Mouse (Mus musculus) megakaryocyte-erythroid progenitor cell, adult 5-6 weeks (primary cell): ENCODE measurements around the gene Msh4. TPM values are rescaled to one million over a fixed set of nuclear protein-coding genes. Genes with fewer than 3 reads are reported as not detected.

Experiments used
- ATAC-seq: replicated peaks from 2 replicates; pipeline ENCODE4 v1.8.0; 2016; ENCODE audit warnings: mild to moderate bottlenecking, inconsistent platforms; ENCODE audit not compliant: severe bottlenecking, poor library complexity, low FRiP score, low TSS enrichment
- total RNA-seq, 2 experiments: library from RNA; stranded (forward) in 1 of 2; stranded (reverse) in 1 of 2; fragments of 200-1000, 215-1000 nt in 1 of 2; fragments of >200 nt in 1 of 2; fragmentation: Nextera tagmentation in 1 of 2; gene quantifications; 2 replicates each; pipeline ENCODE4 v1.2.3; 2014 to 2017

The Msh4 gene
- total RNA-seq (2014; fragmentation: Nextera tagmentation) (0.17 and 0.49 TPM in 2 replicates), total RNA-seq (2017) (not detected in 2 replicates)

- ATAC-seq: peak; percentile 5
Observed at GRCm38 (mm10) chr3:153906136-153906871, at the start of gene Msh4. Gene Msh4 (minus strand): TSS chr3:153906138.

DNA sequence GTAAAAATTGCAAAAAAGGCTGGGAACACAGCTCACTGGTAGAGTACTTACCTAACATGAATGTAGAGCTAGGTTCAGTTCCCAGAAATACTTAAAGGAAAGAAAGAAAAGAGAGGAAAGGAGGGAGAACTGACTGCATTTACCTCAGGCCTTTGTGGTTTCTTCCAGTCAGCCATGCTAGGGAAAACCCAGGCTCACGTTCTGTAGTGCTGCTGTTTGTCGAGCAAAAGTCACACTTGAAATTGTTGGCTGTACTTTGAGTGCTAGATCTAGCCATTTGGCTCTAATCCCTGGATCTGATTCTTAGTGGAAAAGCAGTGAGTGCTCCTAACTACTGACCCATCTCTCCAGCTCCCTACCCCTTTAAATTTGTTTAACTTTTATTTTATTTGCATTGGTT lies 42.2 kb upstream of the Msh4 start:
- no peak for ATAC-seq

DNA sequence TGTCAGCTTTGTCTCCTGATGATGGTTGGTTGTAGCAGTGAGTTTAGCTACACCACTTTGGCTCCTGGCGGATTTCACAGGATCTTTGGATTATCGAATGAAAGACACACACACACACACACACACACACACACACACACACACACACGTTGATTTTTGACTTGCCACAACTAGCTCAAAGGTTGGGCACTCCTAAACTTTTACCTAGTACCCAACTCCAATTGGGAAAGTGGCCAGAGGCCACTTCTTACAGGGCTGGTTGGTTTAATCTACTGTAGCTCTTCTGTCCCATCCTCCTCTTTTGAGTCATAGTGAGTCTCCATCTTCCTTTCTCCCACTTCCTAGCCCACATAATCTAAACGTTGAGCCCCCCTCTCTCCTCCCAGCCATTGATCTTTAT lies 41.3 kb upstream of the Msh4 start:
- no peak for ATAC-seq

DNA sequence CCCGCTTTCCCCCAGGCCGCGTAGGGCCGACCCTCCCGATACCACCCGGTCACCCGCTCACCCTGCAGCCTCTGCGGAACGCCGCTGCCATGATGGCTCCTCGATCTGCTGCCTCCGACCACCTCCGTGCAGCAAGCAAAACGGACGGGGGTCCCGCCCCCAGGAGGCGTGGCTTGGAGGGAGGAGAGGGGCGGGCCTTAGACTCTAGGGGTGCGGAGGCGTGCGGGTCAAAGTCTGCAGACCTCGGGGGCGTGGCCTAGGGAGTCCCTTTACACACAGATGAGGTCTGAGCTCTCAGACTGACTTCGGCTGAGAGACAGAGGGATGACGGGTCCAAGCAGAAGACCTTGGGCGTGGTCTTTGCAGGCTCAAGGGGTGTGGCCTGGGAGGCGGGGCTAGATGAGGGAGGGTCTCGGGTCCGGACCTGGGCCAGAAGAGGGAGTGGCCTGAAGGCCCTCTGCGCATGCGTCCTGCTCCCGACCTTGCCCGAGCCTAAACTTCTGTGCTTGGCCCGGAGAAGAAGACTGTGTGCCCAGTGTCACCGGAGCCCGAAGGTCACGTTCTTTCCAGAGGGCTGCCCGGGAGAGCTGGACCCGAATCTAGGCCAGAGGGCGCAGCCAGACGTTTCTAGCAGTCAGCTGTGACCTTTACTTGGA lies 38.5 kb upstream of the Msh4 start, which contains the start of gene Acadm:
Acadm (minus strand) TSS at position 298 of the 656 bp plus-strand sequence.
- peak; percentile 92 for ATAC-seq

GRCm38 (mm10) chr3:153943901-153944334 lies 38.0 kb upstream of the Msh4 start:
- ATAC-seq: peak; percentile 54

DNA sequence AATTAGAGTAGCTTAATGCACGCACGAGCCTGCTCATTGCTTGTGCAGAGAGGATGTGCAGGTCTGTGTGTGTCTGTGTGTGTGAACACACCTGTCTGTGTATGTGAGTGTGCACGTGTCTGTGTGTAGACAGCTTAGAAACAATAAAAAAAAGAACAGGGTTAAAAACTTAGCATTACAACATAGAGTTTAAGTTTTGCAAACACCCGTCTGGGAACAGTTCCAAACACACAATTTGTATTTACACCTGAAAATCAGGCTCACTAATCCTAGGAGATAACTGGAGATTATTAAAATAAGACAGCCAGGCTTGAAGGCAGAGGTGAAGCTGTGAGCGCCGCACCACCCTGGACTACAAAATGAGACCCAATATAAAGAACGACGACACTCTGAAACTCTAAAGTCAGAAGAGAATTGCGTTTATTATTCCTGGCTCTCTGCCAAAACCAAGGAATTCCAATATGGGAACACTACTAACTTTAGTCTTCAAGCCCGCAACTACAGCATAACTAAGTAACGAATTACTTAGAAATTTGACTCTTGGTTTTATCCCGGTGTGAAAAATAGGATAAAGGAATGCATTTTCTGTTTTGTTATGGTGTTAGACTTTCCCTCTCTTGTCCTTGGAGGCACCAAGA lies 37.2 kb upstream of the Msh4 start:
- ATAC-seq: no peak

DNA sequence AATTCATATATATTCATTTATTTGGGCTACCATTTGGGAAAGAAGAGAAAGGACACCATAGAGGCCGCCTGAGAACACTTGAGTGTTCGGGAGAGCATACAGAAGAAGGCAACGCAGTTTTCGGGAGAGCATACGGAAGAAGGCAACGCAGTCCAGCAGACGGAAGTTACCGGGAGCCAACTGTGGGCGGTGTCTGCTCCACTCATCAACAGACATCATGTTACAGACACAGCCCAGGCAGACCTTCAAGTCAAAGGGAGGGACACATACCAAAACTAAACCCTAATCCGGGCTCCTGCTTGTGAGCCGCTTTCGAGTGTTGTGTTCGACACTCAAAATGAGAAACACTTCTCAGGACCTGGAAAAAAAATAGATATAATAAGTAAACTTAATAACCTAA lies 35.7 kb upstream of the Msh4 start:
- ATAC-seq: no peak

DNA sequence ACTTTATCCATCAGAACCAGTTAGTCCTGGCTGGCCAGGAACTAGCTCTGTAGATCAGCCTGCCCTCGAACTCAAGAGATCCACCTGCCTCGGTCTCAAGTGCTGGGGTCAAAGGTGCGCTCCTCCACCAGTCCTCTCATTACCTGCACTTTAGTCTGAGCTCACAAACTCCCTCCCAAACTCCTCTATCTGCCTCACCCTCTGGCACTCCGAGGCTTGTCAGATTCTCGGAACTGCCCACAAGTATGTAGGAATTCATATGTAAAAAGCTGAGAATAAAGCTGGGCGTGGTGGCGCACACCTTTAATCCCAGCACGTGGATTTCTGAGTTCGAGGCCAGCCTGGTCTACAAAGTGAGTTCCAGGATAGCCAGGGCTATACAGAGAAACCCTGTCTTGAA lies 34.5 kb upstream of the Msh4 start:
- no peak for ATAC-seq

GRCm38 (mm10) chr3:153940021-153940420 lies 34.1 kb upstream of the Msh4 start:
- no peak for ATAC-seq

DNA sequence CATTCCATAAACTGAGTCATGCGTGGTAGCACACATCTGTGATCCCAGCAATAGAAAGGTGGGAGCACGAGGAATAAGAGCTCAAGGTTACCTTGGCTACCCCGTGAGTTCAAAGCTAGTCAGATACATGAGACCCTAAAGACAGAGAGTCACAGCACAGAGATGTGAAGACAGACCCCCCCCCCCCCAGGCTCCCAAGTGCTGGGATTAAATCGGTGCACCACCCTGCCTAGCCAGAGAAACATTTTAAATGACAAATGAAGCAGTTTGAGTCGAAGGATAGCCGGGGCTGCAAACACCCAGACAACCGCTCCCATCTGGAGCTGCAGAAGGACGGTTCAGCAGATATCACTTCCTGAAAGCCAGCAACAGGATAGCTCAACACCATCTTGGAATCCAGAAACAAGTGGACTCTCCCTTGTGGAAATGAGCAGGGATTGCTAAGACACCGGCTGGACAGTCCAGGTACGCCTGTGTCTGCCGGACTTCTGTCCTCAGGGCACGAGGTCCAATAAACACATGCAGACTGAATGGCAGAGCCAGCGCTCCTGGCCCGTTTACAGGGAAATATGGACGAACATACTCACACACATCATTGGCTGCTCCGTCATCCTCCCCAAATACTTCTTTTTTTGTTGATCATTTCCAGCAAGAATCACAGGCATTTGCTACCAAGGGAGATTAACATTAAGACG lies 31.3 kb upstream of the Msh4 start:
- ATAC-seq: no peak

GRCm38 (mm10) chr3:153935878-153936277 lies 29.9 kb upstream of the Msh4 start:
- ATAC-seq: no peak

- no peak for ATAC-seq
Observed at GRCm38 (mm10) chr3:153932461-153932860, 26.5 kb upstream of the Msh4 start.

DNA sequence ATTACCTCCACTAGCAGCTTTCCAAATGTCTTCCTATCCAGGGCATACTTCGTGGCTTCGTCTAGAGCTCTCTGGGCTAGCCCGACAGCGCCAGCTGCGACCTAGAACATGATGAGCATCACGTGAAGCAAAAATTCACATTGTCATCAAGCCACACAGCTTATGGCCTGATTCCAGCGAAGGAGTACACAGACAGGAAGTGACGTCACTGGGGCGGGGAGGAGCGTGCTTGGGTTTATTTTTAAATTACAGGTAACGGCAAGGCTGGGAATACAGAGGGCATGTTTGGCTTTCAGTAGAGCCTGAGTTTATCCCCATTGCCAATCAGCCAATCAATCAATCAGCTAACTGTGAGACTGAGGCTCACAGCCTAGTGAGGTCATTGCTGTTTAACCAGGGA lies 23.6 kb upstream of the Msh4 start:
- ATAC-seq: peak; percentile 79

DNA sequence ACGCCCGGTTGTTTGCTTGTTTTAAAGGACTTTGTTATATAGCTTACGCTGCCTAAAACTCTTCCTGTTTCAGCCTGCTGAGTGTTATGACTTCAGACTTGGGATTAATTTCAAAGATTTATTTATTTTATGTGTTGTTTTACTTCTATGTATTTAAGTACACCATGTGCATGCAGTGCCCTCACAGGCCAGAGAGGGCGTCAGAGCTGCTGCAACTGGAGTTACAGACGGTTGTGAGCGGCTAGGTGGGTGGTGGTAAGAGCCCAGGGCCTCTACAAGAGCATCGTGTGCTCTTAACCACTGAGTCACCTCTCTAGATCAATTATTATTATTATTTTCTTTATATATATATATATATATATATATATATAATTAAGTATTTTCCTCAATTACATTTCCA lies 20.4 kb upstream of the Msh4 start:
- no peak for ATAC-seq

DNA sequence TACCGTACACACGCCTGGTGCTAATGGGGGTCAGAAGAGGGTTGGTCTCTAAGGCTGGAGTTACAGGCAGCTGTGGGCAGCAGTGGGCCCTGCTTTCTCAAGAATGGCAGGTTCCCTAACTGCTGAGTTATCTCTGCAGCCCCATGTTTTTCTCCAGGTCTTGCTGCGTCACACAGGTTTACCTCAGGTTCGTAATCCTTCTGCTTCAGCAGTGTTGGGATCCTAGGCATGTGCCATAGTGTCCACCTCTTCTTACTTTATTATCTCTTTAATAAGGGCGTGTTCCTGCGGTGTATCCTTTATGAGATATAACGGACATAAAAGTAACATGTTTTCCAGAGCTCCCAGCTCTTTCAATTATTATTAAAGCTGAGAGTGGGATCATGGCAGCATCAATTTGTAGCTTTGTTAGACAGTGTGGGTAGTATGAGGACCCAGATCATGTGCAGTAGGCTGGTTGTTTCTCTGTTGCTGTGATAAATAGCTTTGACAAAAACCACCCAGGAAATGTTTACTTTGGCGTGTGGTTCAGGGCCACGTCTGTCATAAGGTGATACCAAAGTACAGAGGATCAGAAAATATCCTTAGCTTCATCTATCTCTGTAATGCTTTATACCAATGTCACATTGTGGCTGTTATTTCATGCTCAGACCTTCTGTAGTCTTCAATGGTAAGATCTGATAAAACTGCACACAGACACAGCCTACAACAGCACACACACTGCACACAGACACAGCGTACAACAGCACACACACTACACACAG lies 15.4 kb upstream of the Msh4 start:
- peak; percentile 80 for ATAC-seq

DNA sequence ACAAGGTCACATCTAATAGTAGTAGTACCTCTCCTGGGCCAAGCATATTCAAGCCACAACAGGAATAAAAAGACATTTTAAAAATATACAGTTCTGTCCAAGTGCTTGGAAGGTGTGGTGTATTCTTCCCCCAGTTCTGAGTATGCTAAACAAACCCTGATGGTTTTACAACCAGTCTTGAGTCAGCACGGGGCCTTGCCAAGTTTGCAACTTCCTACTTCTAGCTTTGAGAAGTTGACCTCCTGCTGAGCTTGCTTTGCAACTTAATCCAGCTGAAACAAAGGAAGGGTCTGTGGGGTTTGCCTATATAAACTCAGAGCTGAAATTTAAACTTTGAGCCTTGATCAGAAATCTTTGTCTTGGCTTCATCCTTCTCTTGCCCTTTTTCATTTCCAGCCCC lies 11.3 kb upstream of the Msh4 start:
- no peak for ATAC-seq

DNA sequence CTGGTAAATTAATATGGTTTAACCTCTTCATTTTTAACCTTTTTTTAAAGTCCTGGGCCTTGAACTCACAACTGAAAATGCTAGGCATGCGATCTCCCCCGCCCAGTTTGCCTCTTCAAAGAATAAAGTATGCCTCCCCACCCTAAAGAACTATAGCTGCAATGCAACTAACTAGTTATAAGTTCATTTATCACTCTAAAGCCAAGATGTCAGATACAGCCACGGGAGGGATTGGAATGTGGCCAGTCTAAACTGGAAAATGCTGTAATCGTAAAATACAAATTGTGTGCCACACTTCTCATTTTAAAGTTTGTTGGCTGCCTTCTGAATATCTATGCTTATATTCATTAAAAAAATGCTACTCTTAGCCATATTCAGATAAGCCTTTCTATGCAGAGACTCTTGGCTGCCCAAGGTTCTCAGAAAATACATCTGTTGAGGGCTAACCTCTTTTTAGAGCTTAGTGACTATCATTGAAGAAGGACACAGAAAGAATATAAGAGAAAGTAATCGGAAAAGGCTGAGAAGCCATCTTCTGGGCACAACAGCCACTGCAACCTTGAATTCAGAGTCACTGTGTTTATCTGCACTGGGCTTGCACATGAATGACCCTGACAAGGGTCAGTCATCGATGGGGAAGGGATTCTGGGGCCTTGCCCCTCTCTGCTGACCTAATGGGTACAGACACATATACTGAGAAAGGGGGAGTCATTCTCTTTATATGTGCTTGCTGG lies 7.7 kb upstream of the Msh4 start:
- peak; percentile 24 for ATAC-seq
